Mouse (Mus musculus): ENCODE data around the gene Ccdc167. TPM values are rescaled to one million over a fixed set of nuclear protein-coding genes. Genes with fewer than 3 reads are reported as not detected.

Gene Ccdc167
- 2.3 TPM for polyA plus RNA-seq (2014; fragmentation: Illumina TruSeq; extraction: RNeasy Lipid Tissue Mini Kit (QIAGEN cat#74804); ENCODE audit: low read depth, low replicate concordance)

GRCm38 (mm10) chr17:29716732-29717445 is at the start of gene Ccdc167:
TSS of gene Ccdc167 (minus strand) at chr17:29717044.

GRCm38 (mm10) chr17:29660076-29660761 is 56.6 kb downstream of the Ccdc167 start, which contains the start of gene Cmtr1:
TSS of gene Cmtr1 (plus strand) at chr17:29660595.

Other genes starting within 250 kb of the Ccdc167 start
- 19.7 TPM for gene Pim1, start 226.3 kb downstream of the Ccdc167 start, polyA plus RNA-seq (2014; fragmentation: Illumina TruSeq; extraction: RNeasy Lipid Tissue Mini Kit (QIAGEN cat#74804); ENCODE audit: low read depth, low replicate concordance)
- not detected for gene Gm17657, start 167.4 kb downstream of the Ccdc167 start, polyA plus RNA-seq (2014; fragmentation: Illumina TruSeq; extraction: RNeasy Lipid Tissue Mini Kit (QIAGEN cat#74804); ENCODE audit: low read depth, low replicate concordance)
- gene Tbc1d22b, start 167.3 kb downstream of the Ccdc167 start, polyA plus RNA-seq (2014; fragmentation: Illumina TruSeq; extraction: RNeasy Lipid Tissue Mini Kit (QIAGEN cat#74804); ENCODE audit: low read depth, low replicate concordance) = 0.85 TPM
- not detected for gene Tmem217, start 164.7 kb downstream of the Ccdc167 start, polyA plus RNA-seq (2014; fragmentation: Illumina TruSeq; extraction: RNeasy Lipid Tissue Mini Kit (QIAGEN cat#74804); ENCODE audit: low read depth, low replicate concordance)
- gene Rnf8, start 102.3 kb downstream of the Ccdc167 start, polyA plus RNA-seq (2014; fragmentation: Illumina TruSeq; extraction: RNeasy Lipid Tissue Mini Kit (QIAGEN cat#74804); ENCODE audit: low read depth, low replicate concordance) = 6.3 TPM
- 0.82 TPM for gene Gm28043, start 102.2 kb downstream of the Ccdc167 start, polyA plus RNA-seq (2014; fragmentation: Illumina TruSeq; extraction: RNeasy Lipid Tissue Mini Kit (QIAGEN cat#74804); ENCODE audit: low read depth, low replicate concordance)
- gene Cmtr1, start 56.4 kb downstream of the Ccdc167 start, polyA plus RNA-seq (2014; fragmentation: Illumina TruSeq; extraction: RNeasy Lipid Tissue Mini Kit (QIAGEN cat#74804); ENCODE audit: low read depth, low replicate concordance) = 13.9 TPM

All from liver, adult 10 weeks (tissue).